Mouse (Mus musculus): ENCODE results near the gene Clpb. TPM values are rescaled to one million over a fixed set of nuclear protein-coding genes. Genes with fewer than 3 reads are reported as not detected.
"Not testable (repeated sequence)": the region's sequence is repeated elsewhere in the genome, so short reads cannot be mapped to it uniquely, and the experiment has no call there.

Gene Clpb
- polyA plus RNA-seq (2017; shearing (Covaris generic)), result 10 to 100 TPM in 1 of 2 experiments, 1 to 10 TPM in 1; 8.8 to 13.3 TPM

DNA sequence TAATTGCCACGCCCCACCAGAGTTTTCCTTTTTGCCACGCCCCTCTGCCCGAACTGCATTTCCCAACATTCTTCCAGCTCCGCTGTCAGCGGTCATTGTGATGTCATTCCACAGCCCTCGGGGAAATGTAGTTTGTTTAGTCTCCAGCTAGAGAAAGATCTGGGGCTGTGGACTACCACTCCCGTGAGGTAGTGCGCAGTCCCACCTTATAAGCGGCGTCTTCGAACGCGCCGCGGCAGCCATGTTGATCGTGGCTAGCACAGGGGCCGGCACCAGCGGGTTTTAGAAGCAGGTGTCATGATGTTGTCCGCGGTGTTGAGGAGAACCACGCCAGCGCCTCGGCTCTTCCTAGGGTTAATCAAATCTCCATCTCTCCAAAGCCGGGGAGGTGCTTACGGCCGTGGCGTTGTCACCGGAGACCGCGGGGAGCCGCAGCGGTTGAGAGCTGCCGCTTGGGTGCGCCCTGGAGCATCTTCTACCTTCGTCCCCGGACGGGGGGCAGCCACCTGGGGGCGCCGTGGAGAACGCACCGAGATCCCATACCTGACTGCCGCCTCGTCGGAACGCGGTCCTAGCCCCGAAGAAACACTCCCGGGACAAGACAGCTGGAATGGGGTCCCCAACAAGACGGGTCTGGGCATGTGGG, at the start of gene Clpb:
TSS of gene Clpb (plus strand) at position 120 of the 646 bp plus-strand sequence.
- peak; percentile 95 for ATAC-seq

DNA sequence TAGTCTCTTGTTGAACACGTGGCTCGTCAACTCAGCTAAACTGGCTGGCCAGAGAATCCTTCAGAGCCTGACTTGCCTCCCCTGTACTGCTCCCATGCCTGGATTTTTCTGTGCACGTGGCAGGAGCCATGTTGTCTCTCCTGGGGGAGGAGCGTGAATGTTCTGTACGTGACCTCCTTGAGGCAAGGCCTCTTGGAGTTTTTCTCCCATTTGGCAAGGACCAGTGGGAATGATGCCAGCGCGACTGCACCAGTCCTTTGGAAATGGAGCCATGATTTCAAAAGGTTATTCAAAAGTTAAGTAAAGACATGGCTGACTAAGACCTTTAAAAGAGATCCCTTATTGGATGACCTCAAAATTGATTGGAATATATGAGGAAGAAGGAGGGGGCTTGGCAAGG, 48.0 kb upstream of the Clpb start:
- no peak for ATAC-seq

DNA sequence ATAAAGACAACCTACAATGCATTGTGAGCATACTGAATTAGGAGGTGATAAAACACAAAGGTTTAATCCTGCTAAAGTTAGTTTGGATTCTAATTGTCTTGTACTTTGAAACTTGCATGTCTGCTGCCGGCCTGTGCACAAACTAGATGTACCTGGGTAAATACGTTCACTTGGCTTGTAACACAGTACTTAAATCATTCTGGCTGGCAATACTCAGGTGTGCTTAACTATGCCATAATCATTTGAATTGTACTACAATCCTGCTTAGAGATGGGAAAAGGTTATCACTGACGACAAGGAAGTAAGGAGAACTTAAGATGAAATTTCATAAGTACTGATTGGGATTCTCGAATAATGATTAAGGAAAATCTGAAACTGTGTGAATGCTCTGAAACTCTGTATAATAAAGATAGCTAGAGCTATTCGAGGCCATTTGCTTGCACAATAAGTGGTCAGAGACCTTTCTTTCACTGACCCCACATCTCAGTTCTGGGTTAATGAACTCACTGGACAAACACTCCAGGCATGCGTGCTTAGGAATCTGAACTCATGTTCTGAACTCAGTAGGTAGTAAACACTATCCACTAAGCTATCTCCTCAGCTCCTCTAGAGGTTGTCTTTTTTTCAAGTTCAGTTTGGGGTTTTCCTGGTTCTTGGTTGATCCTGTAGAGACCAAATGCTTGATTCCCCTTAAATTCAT, 47.1 kb upstream of the Clpb start:
- no peak for ATAC-seq

DNA sequence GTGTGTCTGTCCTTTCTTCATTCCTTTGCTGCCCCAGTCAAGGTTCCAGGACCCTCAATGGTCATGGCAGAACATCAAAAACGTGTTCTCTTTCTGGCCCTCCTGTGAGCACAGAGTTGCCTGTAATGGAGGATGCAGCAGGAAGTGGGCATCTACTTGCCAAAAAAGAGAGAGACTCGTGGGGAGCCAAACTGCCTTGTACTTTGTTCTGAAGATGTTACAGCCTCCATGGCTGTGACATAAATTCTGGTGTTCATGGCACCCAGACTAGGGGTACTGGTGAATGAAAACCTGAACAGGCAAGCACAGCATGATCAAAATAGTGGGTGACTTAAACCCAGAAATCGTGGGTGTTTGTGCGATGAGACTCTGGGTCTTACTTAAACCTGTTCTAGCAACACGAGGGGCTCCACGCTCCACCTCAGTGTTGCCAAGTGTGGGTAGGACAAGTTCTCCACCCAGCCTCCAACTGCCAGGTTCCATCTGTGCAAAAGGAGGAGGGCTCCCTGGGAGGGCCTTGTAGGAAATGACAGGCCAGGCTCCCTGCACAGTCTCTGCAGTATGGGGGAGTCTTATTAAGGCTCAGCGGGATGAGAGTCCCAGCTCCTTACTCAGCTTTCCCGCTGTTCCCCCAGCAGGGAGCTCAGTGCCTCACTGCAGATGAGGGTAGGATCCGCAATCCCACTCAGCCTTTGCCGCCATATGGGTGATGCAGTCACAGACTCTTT, 45.8 kb upstream of the Clpb start:
- peak; percentile 29 for ATAC-seq

- ATAC-seq, result peak; percentile 62
Observed at GRCm38 (mm10) chr7:101618273-101618672, 45.2 kb upstream of the Clpb start.

GRCm38 (mm10) chr7:101620373-101620772, 43.1 kb upstream of the Clpb start:
- ATAC-seq, result no peak

GRCm38 (mm10) chr7:101621861-101622260, 41.6 kb upstream of the Clpb start:
- not testable (repeated sequence) for ATAC-seq

DNA sequence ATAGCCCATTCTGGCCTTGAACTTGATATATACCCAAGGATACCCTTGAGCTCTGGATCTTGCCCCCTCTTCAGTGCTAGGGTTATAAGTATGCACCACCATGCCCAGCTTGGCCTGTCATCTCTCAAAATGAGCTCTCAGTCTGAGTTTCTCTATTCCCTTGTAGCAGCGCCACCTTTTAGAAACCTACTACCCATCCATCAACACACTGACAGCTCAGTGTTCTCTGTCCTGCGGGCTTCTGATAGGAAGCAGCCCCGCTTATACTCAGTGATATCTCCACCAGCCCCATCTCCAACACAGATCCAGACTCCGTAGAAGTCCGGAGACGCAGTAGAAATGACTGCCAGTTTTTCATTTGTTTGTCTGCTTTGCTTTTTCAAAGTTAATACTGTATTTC, 39.1 kb upstream of the Clpb start:
- ATAC-seq, result no peak

GRCm38 (mm10) chr7:101627166-101627565, 36.3 kb upstream of the Clpb start:
- not testable (repeated sequence) for ATAC-seq

DNA sequence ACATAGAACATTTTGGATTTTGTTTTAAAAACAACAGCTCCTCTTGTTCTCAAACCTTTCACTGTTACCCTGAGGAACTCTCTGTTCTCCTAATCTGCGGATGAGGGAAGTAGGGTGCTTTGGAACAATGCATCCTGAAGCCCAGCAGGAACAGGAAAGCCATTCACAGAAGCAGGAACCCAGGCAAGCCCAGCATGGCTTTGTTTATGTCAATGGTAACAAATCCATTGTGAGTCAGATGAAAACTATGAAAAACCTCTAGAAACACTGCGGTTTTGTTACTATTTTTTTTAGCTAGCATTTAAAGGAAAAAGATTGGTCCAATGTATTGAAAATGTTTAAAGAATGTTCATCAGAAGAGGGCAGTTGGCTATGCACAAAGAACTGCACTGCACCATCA, 35.0 kb upstream of the Clpb start:
- no peak for ATAC-seq

DNA sequence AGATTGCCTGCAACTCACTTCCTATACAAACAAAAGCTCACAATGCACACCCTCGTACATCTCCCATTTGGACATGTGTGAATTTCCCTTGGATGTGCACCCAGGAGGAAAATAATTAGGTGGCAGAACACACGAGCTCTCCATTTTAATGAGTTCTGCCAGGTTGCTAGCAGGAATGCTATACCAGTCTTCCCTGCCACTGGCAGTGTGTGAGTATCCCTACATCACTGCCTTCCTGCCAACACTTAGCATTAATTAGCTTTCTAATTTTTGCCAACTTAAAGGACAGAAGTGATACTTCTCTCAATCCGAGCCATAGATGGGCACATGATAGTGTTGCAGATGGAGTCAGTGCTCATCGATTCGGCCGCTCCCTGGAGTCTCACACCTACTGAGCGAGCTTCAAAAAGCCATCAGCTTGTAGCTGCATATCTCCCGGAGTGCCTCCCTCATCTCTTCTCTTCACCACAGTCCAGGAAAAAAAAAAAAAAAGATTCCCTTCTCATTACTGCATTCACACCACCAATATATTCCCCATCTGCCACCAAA, 29.7 kb upstream of the Clpb start:
- ATAC-seq, result no peak

DNA sequence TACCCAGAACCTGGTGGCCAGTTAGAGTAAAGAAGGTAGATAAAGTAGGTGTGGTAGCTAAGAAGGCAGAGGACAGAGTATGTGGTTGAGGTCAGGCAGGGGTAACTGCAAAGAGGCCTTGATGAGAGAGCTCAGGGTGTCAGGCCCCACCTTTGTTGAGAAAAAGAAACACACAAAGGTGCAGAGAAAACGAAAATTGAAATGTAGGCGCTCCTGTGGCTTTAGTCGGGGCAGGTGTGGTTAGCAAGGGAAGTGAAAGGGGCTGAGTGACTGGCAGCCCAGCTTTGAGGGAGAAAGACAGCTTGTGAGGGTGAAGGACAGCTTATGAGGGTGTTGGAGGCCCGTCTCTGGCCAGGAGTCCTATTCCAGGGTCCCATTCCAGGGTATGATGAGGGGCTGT, 28.9 kb upstream of the Clpb start:
- peak; percentile 76 for ATAC-seq

GRCm38 (mm10) chr7:101636056-101636455, 27.4 kb upstream of the Clpb start:
- ATAC-seq, result peak; percentile 45

- ATAC-seq, result no peak
Observed at GRCm38 (mm10) chr7:101643879-101644278, 19.6 kb upstream of the Clpb start.

GRCm38 (mm10) chr7:101649729-101650128, 13.7 kb upstream of the Clpb start:
- ATAC-seq, result no peak

- ATAC-seq, result no peak
Observed at GRCm38 (mm10) chr7:101650565-101650964, 12.9 kb upstream of the Clpb start.

DNA sequence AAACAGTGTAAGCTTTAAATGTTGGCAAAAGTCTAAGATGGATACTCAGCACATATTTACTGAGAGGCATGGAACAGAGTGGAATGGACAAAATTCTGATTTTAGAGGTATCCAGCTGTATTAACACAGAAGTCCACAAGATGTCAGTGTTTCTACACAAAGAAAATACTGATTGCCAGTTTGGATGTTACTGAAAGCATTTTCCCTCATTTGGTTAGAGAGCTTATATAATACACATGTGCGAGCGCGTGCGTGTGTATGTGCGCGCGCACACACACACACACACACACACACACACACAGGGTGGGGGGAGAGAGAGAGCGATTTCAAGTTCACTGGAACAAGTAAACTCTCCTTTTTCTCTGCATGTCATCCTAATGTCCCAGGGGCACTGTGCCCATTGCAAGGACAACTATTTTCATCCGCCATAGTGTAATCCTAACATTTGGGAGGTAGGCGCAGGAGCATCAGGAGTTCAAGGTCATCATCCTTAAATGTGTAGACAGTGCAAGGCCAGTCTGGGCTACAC, 9.7 kb upstream of the Clpb start:
- ATAC-seq, result no peak

DNA sequence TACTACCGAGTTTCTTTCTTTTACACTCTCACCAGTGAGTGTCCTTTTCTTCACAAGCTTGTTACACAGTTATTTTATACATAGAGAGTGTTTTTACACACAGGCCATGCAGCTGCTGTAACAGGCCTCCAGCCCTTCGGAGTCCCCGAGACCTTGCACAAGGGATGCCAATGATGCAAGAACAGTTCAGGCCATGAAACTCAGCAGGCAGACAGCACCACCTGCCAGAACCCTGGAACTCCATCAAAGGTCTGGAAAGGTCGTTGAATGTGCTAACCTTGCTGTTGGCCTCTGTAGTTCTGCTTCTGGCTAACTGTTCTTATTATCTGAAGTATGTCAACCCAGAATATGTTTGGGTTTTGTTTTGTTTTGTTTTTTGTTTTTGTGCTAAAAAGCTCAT, 8.5 kb upstream of the Clpb start:
- ATAC-seq, result no peak

- ATAC-seq, result no peak
Observed at GRCm38 (mm10) chr7:101662006-101662405, 1.4 kb upstream of the Clpb start.

GRCm38 (mm10) chr7:101666581-101666980, 3.1 kb downstream of the Clpb start:
- no peak for ATAC-seq

GRCm38 (mm10) chr7:101671601-101672280, 8.3 kb downstream of the Clpb start:
- no peak for ATAC-seq

GRCm38 (mm10) chr7:101673497-101673896, 10.1 kb downstream of the Clpb start:
- ATAC-seq, result peak; percentile 71
